8 mouse cellular contexts compared by ENCODE assay signal in the genomic region with DNA sequence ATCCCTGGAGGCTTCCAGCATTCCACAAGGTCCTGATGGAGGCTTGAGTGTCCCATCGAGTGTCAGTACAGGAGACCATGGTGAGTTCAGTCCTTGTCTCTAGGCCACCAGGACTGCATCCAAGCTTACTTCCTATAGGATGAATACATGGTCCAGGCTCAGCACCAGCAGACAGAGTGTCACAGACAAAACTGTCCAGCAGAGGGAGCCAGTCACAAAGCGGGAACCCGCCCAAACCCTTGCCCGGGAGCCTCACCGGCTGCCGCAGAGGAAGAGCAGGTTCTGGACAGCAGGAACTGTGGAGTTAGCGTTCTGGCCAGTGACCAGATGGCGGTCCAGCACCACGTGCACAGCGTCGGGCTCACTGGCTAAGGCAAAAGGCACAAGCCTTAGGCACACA. TPM values are rescaled to one million over a fixed set of nuclear protein-coding genes. Genes with fewer than 3 reads are reported as not detected.
DNase-seq lines count a peak whose midpoint lies in the region; ATAC-seq and TF ChIP-seq lines count a peak whose summit lies in the region.

No protein-coding gene starts in this region.

- no peak overlapping the region for H3K4me3 ChIP-seq in left cerebral cortex, adult 2 months

- no peak overlapping the region for H3K27ac ChIP-seq in left cerebral cortex, adult 2 months

- intact Hi-C loops in left cerebral cortex, adult 2 months (cut with DNase I) = loop anchor here (1.0 kb wide), 3 partner anchors 28 to 116 kb away; a partner anchor contains a TSS

- peak; percentile 92 for DNase-seq in ZHBTc4 (ENCODE audit: low read depth, low spot score)
- DNase-seq in gastrocnemius, postnatal 10 days = peak; percentile 88
- peak; percentile 90 for DNase-seq in induced T-regulatory cell, adult 2 months (ENCODE audit: low read depth)
- DNase-seq in left cerebral cortex, adult 2 months (ENCODE audit: extremely low spot score in 1 of 2, low spot score in 2 of 2) = peak; percentile 82 to 89
- DNase-seq in retina, postnatal 7 days (ENCODE audit: low read depth, low spot score) = peak; percentile 84
- DNase-seq in urinary bladder, adult 18-20 months (ENCODE audit: low spot score in 2 of 2) = peak; percentile 76

- peak; percentile 95 for TF ChIP-seq CTCF in left cerebral cortex, adult 2 months (IDR thresholded peaks at IDR 0.05)

- peak; percentile 93 for ATAC-seq in common myeloid progenitor, adult 5-6 weeks (replicated peaks; ENCODE audit: low read depth, poor library complexity, severe bottlenecking)
- ATAC-seq in megakaryocyte, adult 5-6 weeks (ENCODE audit: poor library complexity, severe bottlenecking) = peak; percentile 91

RNA-seq across cellular contexts. Expression of a gene that starts 5.1 kb away (rescaled TPM):
- 11.4 and 12.7 TPM in 2 replicates for total RNA-seq in common myeloid progenitor, adult 5-6 weeks (2017)
- 10 to 100 TPM; 12.1 to 13.5 TPM for total RNA-seq in gastrocnemius, postnatal 10 days (2021)
- 10 to 100 TPM; 38.9 to 46.5 TPM for total RNA-seq in left cerebral cortex, adult 2 months (2021)
- total RNA-seq in megakaryocyte, adult 5-6 weeks (2015) = 22.8 and 26.4 TPM in 2 replicates
- 12.9 and 13.1 TPM in 2 replicates for total RNA-seq in megakaryocyte, adult 5-6 weeks (2017)

RNA-seq across cellular contexts. Expression of a gene that starts 16.8 kb away (rescaled TPM):
- 295 and 302 TPM in 2 replicates for total RNA-seq in common myeloid progenitor, adult 5-6 weeks (2017)
- total RNA-seq in gastrocnemius, postnatal 10 days (2021) = 100 to 1,000 TPM; 110 to 111 TPM
- total RNA-seq in left cerebral cortex, adult 2 months (2021) = 10 to 100 TPM; 87.5 to 90.9 TPM
- total RNA-seq in megakaryocyte, adult 5-6 weeks (2015) = 197 and 213 TPM in 2 replicates
- total RNA-seq in megakaryocyte, adult 5-6 weeks (2017) = 795 and 884 TPM in 2 replicates

RNA-seq across cellular contexts. Expression of a gene that starts 20.5 kb away (rescaled TPM):
- total RNA-seq in common myeloid progenitor, adult 5-6 weeks (2017) = not detected in 2 replicates
- total RNA-seq in gastrocnemius, postnatal 10 days (2021) = 1 to 10 TPM in 1 of 2 experiments, under 1 TPM in 1; 0.66 to 1.4 TPM
- total RNA-seq in left cerebral cortex, adult 2 months (2021) = 100 to 1,000 TPM; 279 to 288 TPM
- total RNA-seq in megakaryocyte, adult 5-6 weeks (2015) = 0.18 TPM in 1 of 2 replicates, not detected in the other
- not detected in 2 replicates for total RNA-seq in megakaryocyte, adult 5-6 weeks (2017)

RNA-seq across cellular contexts. Expression of a gene that starts 28.9 kb away (rescaled TPM):
- total RNA-seq in common myeloid progenitor, adult 5-6 weeks (2017) = 4.9 and 11.1 TPM in 2 replicates
- total RNA-seq in gastrocnemius, postnatal 10 days (2021) = 10 to 100 TPM; 14.5 to 25.7 TPM
- total RNA-seq in left cerebral cortex, adult 2 months (2021) = 100 to 1,000 TPM; 253 to 262 TPM
- total RNA-seq in megakaryocyte, adult 5-6 weeks (2015) = 14.6 and 15.0 TPM in 2 replicates
- total RNA-seq in megakaryocyte, adult 5-6 weeks (2017) = 3.2 and 6.4 TPM in 2 replicates

RNA-seq across cellular contexts. Expression of a gene that starts 35.0 kb away (rescaled TPM):
- 8.3 and 14.3 TPM in 2 replicates for total RNA-seq in common myeloid progenitor, adult 5-6 weeks (2017)
- total RNA-seq in gastrocnemius, postnatal 10 days (2021) = 1 to 10 TPM; 2.4 to 3.2 TPM
- total RNA-seq in left cerebral cortex, adult 2 months (2021) = 1 to 10 TPM in 1 of 2 experiments, under 1 TPM in 1; 0.93 to 1.2 TPM
- total RNA-seq in megakaryocyte, adult 5-6 weeks (2015) = 7.1 and 8.1 TPM in 2 replicates
- 6.1 and 10.5 TPM in 2 replicates for total RNA-seq in megakaryocyte, adult 5-6 weeks (2017)

Comparison
In these comparisons a context has a peak if more than half of its experiments do, and no peak if none do; other contexts are left out.
1. RNA of a gene that starts 20.5 kb away (total RNA-seq): 279 to 288 TPM in left cerebral cortex, adult 2 months; 0.66 to 1.4 TPM in gastrocnemius, postnatal 10 days, 0.18 TPM in megakaryocyte, adult 5-6 weeks and not detected in common myeloid progenitor, adult 5-6 weeks; every median in the first group is over 100 times any median in the second.
2. Peak in every context shown above with its lines, with median percentiles within 50 percentile points of each other: DNase-seq.